Mouse (Mus musculus) 3T3-L1 (cell line): ENCODE measurements around the gene Gga3.
A peak's percentile ranks its signal among the peaks of the same experiment; 100 is the strongest.

ENCODE experiments used
- DNase-seq: peaks from one replicate; pipeline ENCODE4 v3.0.0-alpha.2; 2015; ENCODE audit warnings: low read depth, low spot score

Gga3 gene

DNA sequence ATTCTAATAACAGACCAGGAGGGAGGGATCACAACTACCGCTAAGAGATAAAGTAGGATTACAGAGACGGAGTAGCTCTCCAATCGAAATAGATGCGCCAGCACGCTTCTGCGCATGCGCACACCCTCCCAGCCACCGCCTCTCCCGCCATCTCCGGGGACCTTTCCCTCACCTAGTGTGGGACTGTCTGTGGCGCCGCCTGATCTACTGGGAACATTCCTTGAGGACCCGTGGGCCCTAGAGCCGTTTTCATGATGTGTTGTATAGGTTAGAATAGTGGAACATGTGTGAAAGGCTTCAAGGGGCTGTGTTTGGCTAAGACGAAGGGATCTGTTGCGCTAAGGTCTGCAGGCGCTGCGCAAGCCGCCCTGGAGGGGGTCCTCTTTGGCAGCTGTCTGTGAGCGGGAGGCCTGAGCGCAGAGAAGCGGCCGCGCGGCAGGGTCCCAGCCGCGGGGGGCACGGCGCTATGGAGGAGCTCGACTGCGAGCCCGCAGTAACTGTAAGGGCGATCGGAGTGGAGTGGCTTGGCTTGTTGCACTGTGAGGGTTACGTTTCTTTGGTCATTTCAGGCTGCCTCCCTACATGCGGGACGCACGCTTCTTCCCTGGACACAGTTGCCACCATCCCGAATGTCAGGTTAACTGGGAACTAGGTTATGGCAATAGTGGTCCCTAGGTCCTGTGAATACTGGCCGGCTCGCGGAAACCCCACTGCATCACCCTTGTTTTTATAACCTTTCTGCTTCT is 39.6 kb downstream of the Gga3 start, which contains the start of gene Nup85:
Nup85 (plus strand) TSS at position 371 of the 746 bp plus-strand sequence.
- DNase-seq = peak; percentile 98

DNA sequence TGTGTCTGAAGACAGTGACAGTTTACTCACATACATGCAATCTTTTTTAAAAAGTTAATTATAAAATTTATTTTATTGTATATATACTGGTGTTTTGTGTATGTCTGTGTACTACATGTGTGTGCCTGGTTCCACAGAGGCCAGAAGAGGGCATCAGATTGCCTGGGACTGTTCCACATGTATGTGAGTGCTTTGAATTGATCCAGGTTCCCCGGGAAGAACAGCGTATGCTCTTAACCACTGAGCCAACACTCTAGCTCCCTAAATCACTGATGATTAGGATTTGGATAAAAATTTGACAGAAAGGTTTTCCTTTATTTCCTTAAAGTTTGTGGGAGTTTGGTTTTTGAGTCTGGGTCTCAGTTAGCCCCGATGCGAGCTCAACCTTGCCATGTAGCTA is 40.4 kb downstream of the Gga3 start:
- peak; percentile 33 for DNase-seq

DNA sequence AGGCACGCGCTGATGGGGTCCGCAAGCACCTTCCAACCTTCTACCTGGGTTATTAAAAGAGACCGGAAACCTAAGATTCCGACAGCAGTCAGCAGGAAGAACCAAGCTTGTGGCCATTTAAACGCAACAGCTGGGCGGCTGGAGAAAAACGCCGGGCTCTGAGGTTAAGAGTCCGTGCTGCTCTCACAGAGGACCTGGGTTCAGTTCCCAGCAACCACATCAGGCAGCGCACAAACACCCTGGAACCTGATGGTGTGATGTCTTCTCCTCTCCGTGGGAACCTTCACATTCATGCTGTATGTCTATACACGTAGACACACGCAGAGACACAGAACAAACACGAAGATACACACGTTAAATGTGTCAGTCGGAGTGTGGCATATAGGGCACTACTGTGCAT is 48.1 kb downstream of the Gga3 start:
- no peak for DNase-seq

DNA sequence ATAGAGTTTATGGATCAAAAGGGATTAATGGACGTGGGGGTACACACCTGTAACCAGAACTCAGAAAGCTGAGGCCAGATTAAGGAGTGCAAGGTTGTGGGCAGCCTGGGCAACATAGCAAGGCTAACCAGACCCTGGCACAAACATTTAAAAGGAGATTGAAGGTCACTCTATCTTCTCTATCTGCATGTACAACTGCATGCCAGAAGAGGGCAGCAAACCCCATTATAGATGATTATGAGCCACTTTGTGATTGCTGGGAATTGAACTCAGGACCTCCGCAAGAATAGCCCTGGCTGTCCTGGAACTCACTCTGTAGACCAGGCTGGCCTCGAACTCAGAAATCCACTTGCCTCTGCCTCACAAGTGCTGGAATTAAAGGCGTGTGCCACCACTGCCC is 51.1 kb downstream of the Gga3 start:
- peak; percentile 54 for DNase-seq

DNA sequence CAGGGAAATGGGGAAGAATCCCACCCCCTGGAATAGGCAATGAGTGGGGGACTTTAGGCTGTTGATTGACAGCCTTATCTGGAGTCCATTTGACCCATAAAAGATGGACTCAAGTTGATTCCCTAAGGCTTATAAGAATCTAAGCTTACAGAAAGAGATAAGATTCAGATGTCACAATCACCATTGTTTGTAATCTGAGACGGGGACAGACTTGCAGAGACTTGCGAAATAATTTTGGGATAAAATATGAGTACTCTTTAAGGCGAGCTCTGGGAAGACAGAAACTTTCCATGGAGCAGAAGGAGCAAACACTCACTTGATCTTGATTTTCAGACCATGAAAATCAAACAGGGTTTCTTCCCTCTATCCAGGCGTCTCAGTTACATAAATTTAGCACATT is 60.3 kb downstream of the Gga3 start:
- DNase-seq = peak; percentile 38

DNA sequence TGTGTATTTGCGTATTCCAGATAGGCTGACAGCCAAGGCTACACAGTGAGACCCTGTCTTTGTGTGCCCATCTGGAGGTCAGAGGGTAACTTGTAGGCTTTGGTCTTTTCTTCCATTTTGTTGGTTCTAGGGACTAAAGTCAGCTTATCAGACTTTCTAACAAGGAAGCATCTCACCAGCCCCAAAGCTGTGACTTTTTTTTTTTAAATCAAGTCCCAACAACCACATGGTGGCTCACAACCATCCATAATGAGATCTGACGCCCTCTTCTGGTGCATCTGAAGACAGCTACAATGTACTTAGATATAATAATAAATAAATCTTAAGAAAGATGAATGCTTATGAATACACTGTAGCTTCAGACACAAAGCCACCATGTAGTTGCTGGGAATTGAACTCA is 65.8 kb downstream of the Gga3 start:
- no peak for DNase-seq

DNA sequence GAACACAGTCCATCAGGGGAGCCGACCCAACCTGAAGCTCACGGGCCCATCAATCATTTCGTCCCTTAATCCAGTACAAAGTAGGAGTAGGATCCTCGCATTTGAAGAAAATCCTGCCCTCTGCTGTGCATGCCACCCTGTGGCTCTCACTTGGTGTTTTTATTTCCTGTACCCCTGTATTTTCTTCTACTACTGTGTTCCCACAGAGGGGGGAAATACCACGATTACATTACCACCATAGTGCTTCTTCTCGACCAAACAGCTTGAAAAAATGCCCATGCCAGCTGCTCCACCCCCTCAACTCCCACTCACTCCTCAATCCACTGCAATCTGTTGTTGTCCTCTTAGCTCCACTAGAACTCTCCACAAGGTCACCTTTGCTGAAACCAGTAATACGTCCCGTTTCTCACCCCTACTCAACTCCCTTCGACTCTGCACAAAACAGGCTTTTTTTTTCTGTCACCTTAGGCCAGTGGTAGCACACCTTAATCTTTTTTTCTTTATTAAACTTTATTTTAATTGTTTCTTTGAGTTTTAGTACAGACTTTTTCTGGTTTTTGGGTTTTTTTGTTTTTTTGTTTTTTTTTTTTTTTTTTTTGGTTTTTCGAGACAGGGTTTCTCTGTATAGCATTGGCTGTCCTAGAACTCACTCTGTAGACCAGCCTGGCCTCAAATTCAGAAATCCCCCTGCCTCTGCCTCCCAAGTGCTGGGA is 66.8 kb downstream of the Gga3 start:
- DNase-seq = peak; percentile 69

DNA sequence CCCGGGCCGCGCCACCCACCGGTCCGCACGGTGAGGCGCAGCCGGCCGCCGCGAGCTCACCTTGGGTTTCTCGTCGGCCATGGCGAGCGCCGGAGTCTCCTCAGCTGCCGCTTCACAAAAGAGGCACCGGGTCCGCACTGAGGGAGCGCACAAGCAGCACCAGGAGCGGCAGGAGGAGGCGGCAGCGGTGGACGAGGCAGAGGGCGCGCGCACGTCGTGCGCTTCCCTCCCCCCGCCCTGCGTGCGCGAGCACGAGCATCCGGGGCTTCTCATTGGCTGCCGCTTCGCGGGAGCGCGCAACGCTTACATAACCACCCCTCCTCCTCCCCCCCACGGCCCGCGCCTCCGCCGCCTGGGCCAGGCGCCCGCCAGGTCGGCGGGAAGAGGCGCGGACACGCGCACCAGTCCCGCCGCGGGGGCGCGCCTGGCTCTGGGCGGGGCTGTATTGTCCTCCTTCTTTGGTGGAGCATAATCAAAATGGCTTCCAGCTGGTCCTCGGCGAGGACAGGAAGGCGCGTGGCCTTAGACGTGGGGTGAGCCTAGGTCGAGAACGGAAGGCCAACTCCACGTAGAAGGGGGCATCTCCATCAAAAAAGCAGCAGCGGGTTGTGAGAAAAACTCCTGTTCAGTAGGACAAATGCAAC is 67.7 kb downstream of the Gga3 start, which contains the start of gene Sumo2:
Sumo2 (minus strand) TSS at position 239 of the 644 bp plus-strand sequence.
- DNase-seq = peak; percentile 91

DNA sequence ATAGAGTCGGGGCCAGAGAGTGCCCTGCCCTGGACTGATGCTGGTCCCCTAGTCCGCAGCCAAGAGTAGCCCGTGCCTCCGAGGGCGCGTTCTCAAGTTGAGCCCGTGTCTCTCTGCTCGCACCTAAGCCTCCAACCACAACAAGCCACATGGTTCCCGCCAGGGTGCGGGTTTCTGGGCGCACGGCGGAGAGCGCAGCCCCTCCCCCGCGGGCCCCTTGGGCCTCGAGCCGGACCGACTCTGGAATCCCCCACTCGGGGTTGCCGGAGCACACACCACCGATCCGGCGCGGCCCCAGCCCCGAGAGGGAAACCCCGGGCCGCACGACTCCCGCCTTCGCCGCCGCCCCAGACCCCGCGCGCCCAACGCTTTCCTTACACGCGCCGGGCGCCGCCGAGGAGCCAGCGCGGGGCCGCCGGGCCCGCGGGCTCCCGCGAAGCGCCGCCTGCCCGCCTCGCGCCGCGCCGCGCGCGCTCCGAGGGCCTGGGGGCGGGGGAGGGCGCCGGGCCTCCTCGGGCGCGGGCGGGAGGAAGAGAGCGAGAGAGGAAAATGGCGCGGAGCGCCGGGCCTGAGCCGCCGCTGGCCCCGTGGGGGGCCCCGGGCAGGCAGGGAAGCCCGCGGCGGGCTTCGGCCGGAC is 68.3 kb downstream of the Gga3 start:
- DNase-seq = peak; percentile 49

DNA sequence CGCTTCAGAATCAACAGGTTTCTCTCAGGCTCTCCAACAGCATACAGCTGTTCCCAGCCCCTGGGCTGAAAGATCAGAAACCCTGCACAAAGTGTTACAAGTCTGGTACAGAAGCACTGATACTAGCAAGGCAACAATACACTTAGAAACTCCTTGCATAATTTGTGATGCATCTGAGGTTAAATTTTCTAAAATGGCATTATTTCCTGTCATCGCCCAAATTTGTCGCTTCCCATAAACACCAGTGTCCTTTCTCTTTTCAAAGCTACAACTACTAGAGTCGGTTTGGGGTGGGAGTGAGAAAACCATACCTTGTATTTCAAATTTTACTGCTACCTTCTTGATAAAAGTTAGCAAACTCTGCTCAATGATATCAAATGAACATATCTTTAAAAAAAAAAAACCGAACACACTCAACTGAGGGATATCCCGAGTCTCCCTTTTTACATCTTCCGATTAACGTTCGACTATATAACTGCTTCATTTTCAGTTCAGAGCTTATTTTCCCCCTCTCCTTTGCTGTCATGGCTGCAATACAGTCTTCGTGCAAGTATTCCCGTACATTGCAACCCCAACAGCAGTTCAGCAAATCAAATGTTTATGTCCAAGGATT is 69.0 kb downstream of the Gga3 start:
- peak; percentile 38 for DNase-seq
